Mouse (Mus musculus) lung, embryonic 14.5 days (tissue): Measurements from ENCODE around the gene Galnt17. TPM values are rescaled to one million over a fixed set of nuclear protein-coding genes. Genes with fewer than 3 reads are reported as not detected.

Experiments
- ATAC-seq: fragments of 200-750 bp; cut with Nextera tagmentation; 2 replicates; pipeline ENCODE4 v1.8.0; 2017; ENCODE audit warnings: mild to moderate bottlenecking, moderate TSS enrichment, moderate library complexity; ENCODE audit not compliant: insufficient read depth
- DNase-seq: peaks from one replicate; pipeline ENCODE4 v3.0.0-alpha.2; 2015
- H3K27ac ChIP-seq: fragments of 300-500 bp; sonication (generic); 2 replicates; pipeline ENCODE4 v1.5.1; 2014; ENCODE audit warnings: low read depth, mild to moderate bottlenecking, moderate library complexity
- H3K27me3 ChIP-seq: fragments of 300-500 bp; sonication (generic); 2 replicates; pipeline ENCODE4 v1.6.1; 2014; ENCODE audit warnings: low read length, control low read depth; ENCODE audit not compliant: insufficient read depth
- H3K36me3 ChIP-seq: fragments of 300-500 bp; sonication (generic); 2 replicates; pipeline ENCODE4 v1.6.1; 2014; ENCODE audit warnings: control low read depth; ENCODE audit not compliant: insufficient read depth
- H3K4me1 ChIP-seq: fragments of 300-500 bp; sonication (generic); 2 replicates; pipeline ENCODE4 v1.6.1; 2014; ENCODE audit warnings: antibody characterized with exemption, control low read depth; ENCODE audit not compliant: insufficient read depth
- H3K4me2 ChIP-seq: fragments of 300-500 bp; sonication (generic); 2 replicates; pipeline ENCODE4 v1.6.1; 2014; ENCODE audit warnings: mild to moderate bottlenecking
- H3K4me3 ChIP-seq: fragments of 300-500 bp; sonication (generic); 2 replicates; pipeline ENCODE4 v1.5.1; 2014; ENCODE audit warnings: low read depth, low read length
- H3K9ac ChIP-seq: fragments of 300-500 bp; sonication (generic); 2 replicates; pipeline ENCODE4 v1.6.1; 2014
- H3K9me3 ChIP-seq: fragments of 300-500 bp; sonication (generic); 2 replicates; pipeline ENCODE4 v1.6.1; 2016; ENCODE audit warnings: low read depth, low read length, control low read depth
- CTCF ChIP-seq: IDR thresholded peaks from 2 replicates; pipeline ENCODE4 v1.5.1; 2016; ENCODE audit warnings: antibody characterized with exemption, low read depth
- WGBS: fragments of 180-500 bp; shearing (Covaris S2); extraction: QIAGEN DNeasy Blood & Tissue Kit; methylation state at CpG from one replicate; pipeline ENCODE4 v1.1.7; 2014; 5-methylcytosine and 5-hydroxymethylcytosine counted together
- polyA plus RNA-seq: library from polyadenylated mRNA; unstranded; fragments of >200 nt; fragmentation: Nextera tagmentation; extraction: Ambion mirVana; gene quantifications from 2 replicates; pipeline ENCODE4 v1.2.1, GENCODE M21; 2014

Galnt17 gene
- polyA plus RNA-seq, 1 experiment from 2014 or later, result 1.2 TPM

DNA sequence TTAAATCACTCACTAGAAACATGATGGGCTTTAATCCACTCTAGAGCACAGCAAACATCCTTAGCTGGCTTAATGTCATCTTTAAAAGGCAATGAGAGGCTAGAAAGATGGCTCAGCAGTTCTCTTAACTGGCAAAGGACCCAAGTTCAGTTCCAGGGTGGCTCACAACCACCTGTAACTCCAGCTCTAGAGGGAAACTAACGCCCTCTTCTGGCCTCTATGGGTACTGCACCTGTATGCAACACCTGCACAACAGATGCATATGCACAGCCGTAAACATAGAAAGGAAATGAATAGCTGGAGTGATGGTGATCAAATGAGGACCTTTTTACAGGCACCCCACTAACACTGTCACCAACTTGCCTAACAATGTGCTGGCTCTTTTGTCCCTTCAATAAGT, 27.9 kb downstream of the Galnt17 start:
- no peak overlapping the region for H3K4me3 ChIP-seq
- ATAC-seq, result no peak
- no peak overlapping the region for H3K4me2 ChIP-seq
- H3K9ac ChIP-seq, result no peak overlapping the region
- WGBS, result 44% methylated on average over 2 of the region's 2 CpGs
- no peaks in the 10 kb centered on the region for H3K36me3 ChIP-seq
- no peak for DNase-seq
- no peaks in the 10 kb centered on the region for H3K27me3 ChIP-seq
- TF ChIP-seq CTCF, result peak; percentile 53
- no peaks in the 10 kb centered on the region for H3K9me3 ChIP-seq
- no peaks in the 10 kb centered on the region for H3K4me1 ChIP-seq
- no peak overlapping the region for H3K27ac ChIP-seq

DNA sequence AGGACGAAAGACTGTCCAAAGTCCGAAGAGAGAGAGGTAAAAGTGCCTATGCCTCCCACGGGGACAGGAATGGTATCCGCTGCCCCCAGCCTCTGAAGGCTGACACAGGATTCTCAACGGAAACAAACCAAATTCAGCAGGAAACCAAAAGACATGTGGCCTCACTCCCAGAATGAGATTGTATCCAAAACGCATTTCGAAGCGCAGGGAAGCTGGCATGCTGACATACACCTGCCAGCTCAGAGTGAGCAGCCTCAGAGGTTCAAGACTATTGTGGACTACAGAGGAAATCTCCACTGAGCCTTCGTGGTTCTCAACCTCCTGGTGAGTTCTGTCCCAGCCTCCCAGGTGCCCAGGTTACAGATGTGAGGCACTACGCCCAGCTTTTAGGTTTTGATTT, 29.0 kb downstream of the Galnt17 start:
- no peak for TF ChIP-seq CTCF
- no peaks in the 10 kb centered on the region for H3K4me1 ChIP-seq
- no peak overlapping the region for H3K27ac ChIP-seq
- H3K4me3 ChIP-seq, result no peak overlapping the region
- no peaks in the 10 kb centered on the region for H3K27me3 ChIP-seq
- H3K4me2 ChIP-seq, result no peak overlapping the region
- ATAC-seq (no peak), DNase-seq (no peak)
- H3K9ac ChIP-seq, result no peak overlapping the region
- H3K9me3 ChIP-seq, result no peaks in the 10 kb centered on the region
- no peaks in the 10 kb centered on the region for H3K36me3 ChIP-seq
- WGBS, result 81% methylated on average over 10 of the region's 10 CpGs

DNA sequence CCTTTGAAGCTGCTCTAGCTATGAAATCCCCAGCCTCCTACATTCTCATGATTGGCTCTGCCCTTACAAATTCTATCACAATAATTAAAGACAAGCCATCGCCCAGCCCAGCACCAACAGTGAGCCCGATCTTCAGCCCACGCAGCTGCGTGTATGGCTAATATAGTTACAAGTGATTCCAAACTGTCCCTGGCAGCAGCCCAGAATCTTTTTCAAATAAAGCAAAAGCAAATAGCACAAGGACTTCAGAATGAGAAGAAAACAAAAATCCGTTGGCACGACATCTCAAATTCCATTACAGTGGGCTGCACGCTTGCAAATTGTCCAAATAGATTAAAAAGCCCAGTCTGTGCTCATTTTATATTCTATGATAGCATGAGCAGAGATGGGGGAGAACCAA, 31.1 kb downstream of the Galnt17 start:
- no peaks in the 10 kb centered on the region for H3K9me3 ChIP-seq
- 46% methylated on average over 7 of the region's 7 CpGs for WGBS
- 0 out of 2 replicates have a peak overlapping the region, but pooled peaks have one; percentile 33 for H3K27ac ChIP-seq
- H3K9ac ChIP-seq, result no peak overlapping the region
- no peaks in the 10 kb centered on the region for H3K27me3 ChIP-seq
- DNase-seq (peak; percentile 82), ATAC-seq (no peak)
- H3K36me3 ChIP-seq, result no peaks in the 10 kb centered on the region
- H3K4me2 ChIP-seq, result no peak overlapping the region
- TF ChIP-seq CTCF, result no peak
- H3K4me3 ChIP-seq, result no peak overlapping the region
- no peaks in the 10 kb centered on the region for H3K4me1 ChIP-seq

DNA sequence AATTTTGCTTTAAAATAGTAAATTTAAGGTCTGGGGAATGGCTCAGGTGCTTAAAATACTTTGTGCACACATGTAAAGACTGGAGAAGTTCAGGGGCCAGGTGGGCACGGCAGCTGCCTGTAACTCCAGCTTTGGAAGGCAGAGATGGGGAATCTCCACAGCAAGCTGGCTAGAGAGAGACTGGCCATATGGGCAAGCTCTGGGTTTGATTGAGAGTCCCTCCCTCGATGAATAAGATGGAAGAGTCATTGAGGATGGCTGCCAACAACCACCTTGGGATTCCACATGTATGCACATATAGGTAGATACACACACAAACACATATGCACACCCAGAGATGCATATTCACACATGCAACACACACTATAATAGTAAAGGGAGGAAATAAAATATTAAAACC, 42.0 kb downstream of the Galnt17 start:
- WGBS, result 71% methylated on average over 2 of the region's 2 CpGs
- no peak for ATAC-seq

DNA sequence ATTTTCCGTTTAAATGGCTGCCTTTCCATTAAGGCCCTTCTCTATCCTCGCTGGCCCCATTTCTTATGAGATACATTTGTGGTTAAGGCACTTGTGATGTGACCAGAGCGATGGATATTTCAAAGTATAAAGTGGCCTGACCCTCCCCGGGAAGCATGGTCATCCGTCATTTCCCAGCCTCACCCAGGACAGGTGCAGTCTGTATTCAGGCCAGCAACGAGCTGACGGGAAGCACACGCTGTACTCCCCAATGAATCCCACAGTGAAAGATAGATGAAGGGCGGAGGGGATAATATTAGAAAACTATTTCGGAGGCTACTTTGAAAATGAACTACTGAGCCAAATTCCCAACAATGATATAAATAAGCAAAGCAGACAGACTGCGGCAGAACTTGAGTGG, 44.2 kb downstream of the Galnt17 start:
- Histone ChIP-seq H3K27ac (no peak overlapping the region), H3K4me1 (no peaks in the 10 kb centered on the region), H3K27me3 (no peaks in the 10 kb centered on the region), H3K4me2 (no peak overlapping the region), H3K4me3 (no peak overlapping the region), H3K9ac (no peak overlapping the region), H3K9me3 (no peaks in the 10 kb centered on the region), H3K36me3 (no peaks in the 10 kb centered on the region)
- DNase-seq (no peak), ATAC-seq (no peak)
- no peak for TF ChIP-seq CTCF
- WGBS, result 59% methylated on average over 11 of the region's 11 CpGs

More for the DNA sequence above, 42.0 kb downstream of the Galnt17 start:
- Histone ChIP-seq H3K27ac (no peak overlapping the region), H3K4me1 (no peaks in the 10 kb centered on the region), H3K27me3 (no peaks in the 10 kb centered on the region), H3K36me3 (no peaks in the 10 kb centered on the region), H3K4me3 (no peak overlapping the region), H3K4me2 (no peak overlapping the region), H3K9me3 (no peaks in the 10 kb centered on the region), H3K9ac (no peak overlapping the region)
- DNase-seq, result no peak
- no peak for TF ChIP-seq CTCF

DNA sequence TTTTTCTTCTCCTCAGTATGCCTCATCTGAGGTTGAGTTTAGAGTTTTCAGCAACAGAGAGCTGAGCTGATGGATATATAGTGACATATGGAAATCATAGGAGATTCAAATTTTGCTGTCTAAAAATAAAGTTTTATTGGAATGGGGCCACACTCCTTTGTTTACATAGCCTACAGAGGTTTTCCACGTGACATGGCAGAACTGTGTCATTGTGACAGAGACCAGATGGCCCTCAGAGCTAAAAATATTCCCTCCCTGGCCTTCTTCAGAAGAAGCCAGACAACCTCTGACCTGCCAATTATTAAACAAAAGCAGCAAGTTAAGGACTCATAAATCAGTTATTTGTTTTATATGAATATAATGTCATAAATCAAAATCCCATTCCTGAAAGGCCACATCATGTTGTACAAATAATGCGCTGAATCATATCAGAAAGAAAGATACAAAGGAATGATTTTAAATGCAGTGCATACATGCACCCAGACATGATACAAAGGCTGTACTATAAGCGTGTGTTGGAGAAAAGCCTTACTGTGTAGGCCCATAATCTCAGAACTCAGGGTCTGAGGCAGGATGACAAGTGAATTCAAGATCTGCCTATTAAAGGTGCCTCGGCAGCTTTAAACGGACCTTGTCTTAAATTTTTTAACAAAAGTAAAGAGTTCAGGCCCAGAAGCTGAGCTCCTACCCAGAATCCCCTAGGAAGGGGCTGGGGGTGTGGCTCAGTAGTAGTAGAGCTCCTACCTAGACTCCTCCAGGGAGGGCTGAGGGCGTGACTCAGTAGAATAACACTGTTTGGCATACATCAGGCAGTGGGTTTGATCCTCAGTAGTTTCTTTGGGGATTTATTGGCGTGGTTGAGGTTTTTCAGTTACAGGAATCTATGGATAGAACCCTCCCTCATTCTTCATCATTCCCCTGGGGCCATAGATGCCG, 57.3 kb downstream of the Galnt17 start:
- H3K4me3 ChIP-seq, result no peak overlapping the region
- DNase-seq (peak; percentile 96), ATAC-seq (peak; percentile 92)
- H3K36me3 ChIP-seq, result no peaks in the 10 kb centered on the region
- no peak overlapping the region for H3K4me2 ChIP-seq
- no peak for TF ChIP-seq CTCF
- H3K27ac ChIP-seq, result peak overlapping the region; percentile 66; the same call in 1 of the 2 replicates
- no peaks in the 10 kb centered on the region for H3K9me3 ChIP-seq
- H3K4me1 ChIP-seq, result no peaks in the 10 kb centered on the region; the same call in 1 of the 2 replicates
- WGBS, result 58% methylated on average over 8 of the region's 8 CpGs
- H3K27me3 ChIP-seq, result no peaks in the 10 kb centered on the region
- no peak overlapping the region for H3K9ac ChIP-seq

DNA sequence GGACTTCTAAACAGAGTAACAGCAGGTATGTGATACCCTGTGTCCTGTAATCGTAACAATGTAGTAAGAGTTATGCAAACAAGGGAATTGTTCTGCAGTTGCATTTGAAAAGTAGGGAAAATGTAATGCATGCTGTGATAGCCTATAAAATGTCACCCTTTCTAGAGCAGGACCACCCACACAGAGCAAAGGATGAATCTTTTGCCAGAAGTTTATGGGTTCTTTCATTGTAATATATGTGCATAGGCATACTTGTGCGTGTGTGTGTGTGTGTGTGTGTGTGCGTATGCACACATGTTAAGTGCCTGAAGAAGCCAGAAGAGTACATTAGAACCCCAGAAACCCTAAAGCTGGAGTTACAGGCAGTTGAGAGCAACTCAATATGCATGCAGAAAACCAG, 59.9 kb downstream of the Galnt17 start:
- ATAC-seq, result no peak
- WGBS, result 69% methylated on average over 3 of the region's 3 CpGs

More for the DNA sequence above, 59.9 kb downstream of the Galnt17 start:
- H3K9ac ChIP-seq, result no peak overlapping the region
- no peaks in the 10 kb centered on the region; the same call in 1 of the 2 replicates for H3K4me1 ChIP-seq
- H3K9me3 ChIP-seq, result no peaks in the 10 kb centered on the region
- H3K27ac ChIP-seq, result no peak overlapping the region
- no peak overlapping the region for H3K4me2 ChIP-seq
- peak; percentile 67 for DNase-seq
- H3K27me3 ChIP-seq, result no peaks in the 10 kb centered on the region
- no peak for TF ChIP-seq CTCF
- H3K4me3 ChIP-seq, result no peak overlapping the region
- H3K36me3 ChIP-seq, result no peaks in the 10 kb centered on the region
